Mouse (Mus musculus) brown adipose tissue, adult 24 weeks (tissue): ENCODE measurements at regions not wholly inside any gene's neighbourhood (a gene's known extent, or its start where the extent isn't known, plus 50 kb on each side); places are given as distances from the start of the nearest gene placed in this dataset.

ENCODE experiments used
- H3K27ac ChIP-seq: fragments of 200-500 bp; replicated peaks from 2 replicates; pipeline ENCODE4 v1.5.1; 2012; ENCODE audit warnings: low read depth, mild to moderate bottlenecking, low read length
- H3K4me1 ChIP-seq: fragments of 200-500 bp; 2 replicates; pipeline ENCODE4 v1.6.1; 2012; ENCODE audit warnings: low read length, mixed read lengths; ENCODE audit not compliant: control insufficient read depth, insufficient read depth, insufficient read length
- H3K4me3 ChIP-seq: fragments of 200-500 bp; 2 replicates; pipeline ENCODE4 v1.5.1; 2012; ENCODE audit warnings: low read depth, mild to moderate bottlenecking, low read length, moderate library complexity; ENCODE audit not compliant: insufficient read depth

GRCm38 (mm10) chr4:9046436-9046835 is 807.6 kb upstream of the Car8 start:
- Histone ChIP-seq H3K27ac (no peak overlapping the region), H3K4me1 (no peaks in the 10 kb centered on the region), H3K4me3 (no peak overlapping the region)

DNA sequence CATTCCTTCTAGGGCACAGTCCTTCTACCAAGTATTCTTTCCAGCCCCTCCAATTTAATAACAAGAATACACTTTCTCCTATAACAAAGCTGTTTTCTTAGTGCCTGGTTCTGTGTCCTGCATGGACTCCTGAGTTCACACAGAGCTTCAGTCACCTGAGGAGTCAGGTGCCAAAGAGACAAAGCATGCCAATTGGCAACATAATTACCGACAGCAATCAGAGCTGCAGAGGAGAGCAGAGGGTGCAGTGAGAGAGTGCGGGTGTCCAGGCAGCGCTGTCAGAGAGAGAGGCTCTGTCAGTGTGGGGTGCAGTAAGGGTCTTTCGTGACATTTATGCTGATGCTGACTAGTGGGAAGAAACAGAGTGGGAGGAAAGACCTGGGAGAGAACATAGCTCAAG is 807.2 kb upstream of the Car8 start:
- no peak overlapping the region for H3K27ac ChIP-seq
- no peaks in the 10 kb centered on the region for H3K4me1 ChIP-seq
- no peak overlapping the region for H3K4me3 ChIP-seq

DNA sequence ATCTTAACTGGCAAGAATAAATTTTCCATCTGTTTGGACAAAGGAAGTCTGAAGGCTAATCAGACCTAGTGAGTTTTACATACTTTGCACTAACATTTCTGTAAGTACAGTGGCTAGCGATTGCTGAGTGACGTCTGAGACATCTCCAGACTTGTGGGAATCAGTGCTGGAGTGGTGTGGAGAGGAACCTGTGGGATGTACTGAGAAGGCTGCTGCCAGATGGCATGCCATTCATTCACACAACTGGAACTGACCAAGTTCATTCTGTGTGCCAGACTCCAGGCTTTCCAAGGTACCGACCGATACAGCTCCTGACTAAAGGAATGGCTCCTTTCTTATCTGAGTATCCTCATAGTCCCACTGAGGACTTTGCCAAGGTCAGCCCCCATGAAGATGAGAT is 797.2 kb upstream of the Car8 start:
- Histone ChIP-seq H3K4me1 (no peaks in the 10 kb centered on the region), H3K4me3 (no peak overlapping the region), H3K27ac (no peak overlapping the region)

- Histone ChIP-seq H3K4me1 (no peaks in the 10 kb centered on the region), H3K27ac (no peak overlapping the region), H3K4me3 (no peak overlapping the region)
Measured at GRCm38 (mm10) chr4:9035350-9035749, 796.5 kb upstream of the Car8 start.

DNA sequence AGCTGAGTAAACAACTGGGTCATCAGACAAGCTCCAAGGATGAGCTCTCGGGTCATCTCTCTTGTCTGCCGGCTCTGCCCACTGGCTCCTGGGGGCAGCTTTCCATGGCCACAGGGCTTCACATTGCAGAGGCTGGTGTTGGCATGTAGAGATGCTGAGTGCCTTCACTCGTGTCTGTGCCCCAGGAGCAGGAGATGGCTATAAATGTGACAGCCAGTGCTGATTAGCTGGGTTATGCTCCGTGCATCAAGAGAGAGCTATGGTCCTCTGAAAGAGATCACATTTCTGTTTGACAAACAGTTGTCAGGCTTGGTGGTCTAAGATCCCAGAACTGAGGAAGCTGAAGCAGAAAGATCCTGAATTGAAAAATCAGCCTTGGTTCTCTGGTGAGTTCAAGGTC is 795.4 kb upstream of the Car8 start:
- H3K27ac ChIP-seq, result no peak overlapping the region
- no peak overlapping the region for H3K4me3 ChIP-seq
- no peaks in the 10 kb centered on the region for H3K4me1 ChIP-seq

DNA sequence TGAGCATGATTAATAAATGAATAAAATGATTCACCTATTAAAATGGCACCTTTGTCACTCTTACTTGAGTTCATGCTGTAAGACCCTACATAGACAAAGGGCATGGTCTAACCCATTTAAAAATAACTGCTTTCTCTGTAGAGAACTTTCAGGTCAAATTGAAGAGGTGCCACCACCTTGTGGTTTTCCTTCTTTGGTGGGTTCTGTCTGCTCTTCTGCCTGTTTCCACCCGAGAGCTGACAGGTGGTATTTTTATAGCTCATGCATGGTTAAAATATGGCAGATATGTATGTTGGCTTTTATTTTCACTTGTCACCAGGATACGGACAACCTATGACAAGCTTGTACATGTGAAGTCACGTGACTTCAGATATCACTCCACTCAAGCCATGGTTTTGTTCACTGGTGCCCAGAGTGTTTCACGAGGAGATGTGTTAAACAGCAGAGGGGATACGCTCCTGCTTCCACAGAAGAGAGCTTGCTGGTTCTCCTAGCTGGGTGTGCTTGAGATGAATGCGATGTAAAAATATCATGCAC is 794.3 kb upstream of the Car8 start:
- Histone ChIP-seq H3K4me1 (no peaks in the 10 kb centered on the region), H3K27ac (no peak overlapping the region), H3K4me3 (no peak overlapping the region)

DNA sequence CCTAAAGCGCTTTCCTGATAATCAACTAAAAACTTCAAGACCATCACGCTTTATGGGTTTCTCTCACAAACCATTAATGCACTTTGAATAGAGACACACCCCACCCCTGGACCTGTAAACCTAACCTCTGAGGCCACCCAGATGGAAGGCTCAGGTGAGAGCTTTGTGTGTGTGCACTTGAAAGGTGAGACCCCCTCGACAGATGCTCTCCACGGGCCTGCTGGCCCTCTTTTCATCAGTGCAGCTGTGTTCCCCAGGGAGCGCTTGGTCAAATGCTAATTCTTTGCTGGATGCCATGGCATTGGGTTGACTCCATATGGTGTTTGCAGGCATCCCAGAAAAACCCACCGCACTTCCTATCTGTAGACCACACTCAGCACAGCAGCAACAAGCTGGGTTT is 792.8 kb upstream of the Car8 start:
- H3K4me3 ChIP-seq, result no peak overlapping the region
- H3K4me1 ChIP-seq, result no peaks in the 10 kb centered on the region
- H3K27ac ChIP-seq, result no peak overlapping the region

- no peak overlapping the region for H3K27ac ChIP-seq
- H3K4me3 ChIP-seq, result no peak overlapping the region
Measured at GRCm38 (mm10) chr4:9028946-9029345, 790.1 kb upstream of the Car8 start.

GRCm38 (mm10) chr4:9028475-9028874 is 789.6 kb upstream of the Car8 start:
- Histone ChIP-seq H3K27ac (no peak overlapping the region), H3K4me3 (peak overlapping the region; percentile 67), H3K4me1 (no peaks in the 10 kb centered on the region)

More at GRCm38 (mm10) chr4:9028946-9029345, 790.1 kb upstream of the Car8 start:
- no peaks in the 10 kb centered on the region for H3K4me1 ChIP-seq

GRCm38 (mm10) chr4:9027798-9028404 is 789.1 kb upstream of the Car8 start:
- H3K4me3 ChIP-seq, result peak overlapping the region; percentile 67
- H3K27ac ChIP-seq, result no peak overlapping the region

DNA sequence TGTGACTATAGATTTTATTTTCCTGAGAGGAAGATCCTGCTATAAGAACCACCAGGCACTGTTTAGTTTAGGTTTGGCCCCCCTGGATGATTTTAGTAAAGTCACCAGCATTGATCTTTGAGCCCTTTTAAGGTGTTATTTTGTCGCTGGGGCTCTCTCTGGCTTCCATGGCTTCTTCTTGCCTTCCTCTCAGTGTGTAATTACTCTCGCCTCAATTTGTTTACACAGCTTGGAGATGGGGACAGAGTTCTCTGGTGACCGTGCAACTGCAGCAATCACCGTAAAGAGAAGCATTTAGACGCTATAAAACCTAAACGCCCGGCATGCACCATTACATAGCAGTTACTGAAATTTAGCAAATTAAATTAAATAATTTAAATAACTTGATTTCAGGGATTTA is 788.5 kb upstream of the Car8 start:
- H3K27ac ChIP-seq, result no peak overlapping the region
- H3K4me1 ChIP-seq, result no peaks in the 10 kb centered on the region
- peak overlapping the region; percentile 25 for H3K4me3 ChIP-seq

More at GRCm38 (mm10) chr4:9027798-9028404, 789.1 kb upstream of the Car8 start:
- no peaks in the 10 kb centered on the region for H3K4me1 ChIP-seq

DNA sequence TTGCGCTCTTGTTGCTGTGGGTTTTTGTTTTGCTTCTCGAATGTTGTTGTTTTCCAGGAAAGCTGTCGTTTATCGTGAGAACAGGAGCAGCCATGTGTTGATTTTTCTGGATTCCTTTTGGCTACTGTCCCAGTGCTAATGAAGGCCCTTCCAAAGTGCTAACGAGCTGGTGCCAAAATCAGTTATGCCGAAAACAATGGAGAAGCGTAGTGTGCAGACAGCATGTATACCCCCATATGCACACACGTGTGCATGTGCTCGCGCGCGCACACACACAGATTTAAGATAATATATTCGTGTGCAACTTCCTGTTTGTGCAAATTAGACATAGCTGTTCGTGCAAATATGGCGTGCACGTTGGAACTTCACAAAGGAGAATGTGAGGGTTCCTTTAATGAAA is 788.0 kb upstream of the Car8 start:
- Histone ChIP-seq H3K27ac (no peak overlapping the region), H3K4me1 (no peaks in the 10 kb centered on the region), H3K4me3 (no peak overlapping the region)

GRCm38 (mm10) chr4:9025821-9026470 is 787.1 kb upstream of the Car8 start:
- Histone ChIP-seq H3K4me1 (no peaks in the 10 kb centered on the region), H3K27ac (0 out of 2 replicates have a peak overlapping the region, but pooled peaks have one; percentile 15), H3K4me3 (no peak overlapping the region)

GRCm38 (mm10) chr4:9024216-9024925 is 785.5 kb upstream of the Car8 start:
- peak overlapping the region; percentile 2; the same call in 1 of the 2 replicates for H3K27ac ChIP-seq
- H3K4me3 ChIP-seq, result no peak overlapping the region
- H3K4me1 ChIP-seq, result no peaks in the 10 kb centered on the region

GRCm38 (mm10) chr4:9019241-9020110 is 780.6 kb upstream of the Car8 start:
- H3K4me3 ChIP-seq, result no peak overlapping the region
- H3K4me1 ChIP-seq, result peaks cover 8% of the 10 kb centered on the region

More at GRCm38 (mm10) chr4:9019241-9020110, 780.6 kb upstream of the Car8 start:
- H3K27ac ChIP-seq, result no peak overlapping the region
